Mouse (Mus musculus): Measurements from ENCODE around the gene Srebf2. TPM values are rescaled to one million over a fixed set of nuclear protein-coding genes. Genes with fewer than 3 reads are reported as not detected.
A peak's percentile ranks its signal among the peaks of the same experiment; 100 is the strongest.

The Srebf2 gene
- polyA plus RNA-seq, 2 experiments, result 29.3 to 30.8 TPM

DNA sequence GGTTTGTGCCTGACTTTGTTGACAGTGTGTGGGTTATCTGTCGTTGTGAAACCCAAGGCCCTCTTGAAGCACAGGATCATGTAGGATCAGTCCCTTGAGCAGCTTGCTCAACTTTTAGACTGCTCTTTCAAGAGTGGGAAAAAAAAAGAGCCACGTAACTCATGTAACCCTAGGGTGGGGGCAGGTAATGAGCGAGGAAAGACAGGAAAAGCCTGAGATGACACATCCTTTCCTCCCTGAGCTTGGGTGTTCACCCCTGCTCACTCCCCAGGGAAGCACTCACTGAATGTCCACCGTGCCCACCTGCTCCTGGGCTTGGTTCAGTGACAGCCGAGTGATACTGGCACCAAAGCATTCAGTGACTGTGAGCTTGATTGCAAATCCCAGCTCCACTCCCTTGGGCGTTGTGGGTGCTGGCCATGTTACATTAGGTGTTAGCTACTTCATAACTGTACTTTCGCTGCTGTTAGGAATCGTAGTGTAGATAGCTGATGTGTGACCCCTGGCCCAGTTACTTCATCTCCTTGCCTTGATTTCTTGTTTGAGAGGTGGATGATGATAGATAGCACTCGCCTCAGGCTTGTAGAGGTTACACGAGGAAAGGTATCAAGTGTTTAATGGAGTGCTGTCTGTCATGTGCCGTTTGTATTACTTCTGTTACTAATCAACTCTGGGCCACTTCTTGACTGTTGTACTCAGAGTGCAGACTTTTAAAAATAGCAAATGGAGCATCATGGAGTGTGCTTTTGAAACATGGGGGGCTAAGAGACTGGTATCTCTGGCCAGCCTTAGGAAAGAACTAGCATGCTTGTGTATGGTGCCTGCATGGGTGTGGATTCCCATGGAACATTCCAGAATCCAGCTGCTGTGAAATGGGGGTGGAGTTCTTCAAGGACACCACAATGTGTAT is 14.0 kb downstream of the Srebf2 start:
- Histone ChIP-seq H3K4me3 (ENCODE audit: insufficient read depth in 1 of 2, low read depth in 2 of 2, low read length in 2 of 2) (no peak overlapping the region), H3K4me1 (replicated peaks; ENCODE audit: control insufficient read depth in 2 of 2, insufficient read depth in 2 of 2, low read length in 1 of 2) (peaks cover 32 to 47% of the 10 kb centered on the region in 2 experiments), H3K9ac (replicated peaks) (no peak overlapping the region), H3K36me3 (replicated peaks; ENCODE audit: control insufficient read depth, insufficient read depth, low read depth) (no peaks in the 10 kb centered on the region), H3K4me2 (ENCODE audit: low read depth) (no peak overlapping the region), H3K27me3 (ENCODE audit: control insufficient read depth, insufficient read depth, low read length) (no peaks in the 10 kb centered on the region), H3K27ac (no peak overlapping the region), H3K9me3 (ENCODE audit: control insufficient read depth, low read length) (no peaks in the 10 kb centered on the region)
- no peak for ATAC-seq (ENCODE audit: insufficient read depth)
- 55% methylated on average over 11 of the region's 11 CpGs for WGBS (ENCODE audit: insufficient replicate concordance)
- no peak for DNase-seq (ENCODE audit: low read depth in 3 of 3, low spot score in 3 of 3)
- TF ChIP-seq EP300 (IDR thresholded peaks at IDR 0.05; ENCODE audit: low read depth), result no peak
- no peak for TF ChIP-seq CTCF (IDR thresholded peaks at IDR 0.05; ENCODE audit: low read depth)

DNA sequence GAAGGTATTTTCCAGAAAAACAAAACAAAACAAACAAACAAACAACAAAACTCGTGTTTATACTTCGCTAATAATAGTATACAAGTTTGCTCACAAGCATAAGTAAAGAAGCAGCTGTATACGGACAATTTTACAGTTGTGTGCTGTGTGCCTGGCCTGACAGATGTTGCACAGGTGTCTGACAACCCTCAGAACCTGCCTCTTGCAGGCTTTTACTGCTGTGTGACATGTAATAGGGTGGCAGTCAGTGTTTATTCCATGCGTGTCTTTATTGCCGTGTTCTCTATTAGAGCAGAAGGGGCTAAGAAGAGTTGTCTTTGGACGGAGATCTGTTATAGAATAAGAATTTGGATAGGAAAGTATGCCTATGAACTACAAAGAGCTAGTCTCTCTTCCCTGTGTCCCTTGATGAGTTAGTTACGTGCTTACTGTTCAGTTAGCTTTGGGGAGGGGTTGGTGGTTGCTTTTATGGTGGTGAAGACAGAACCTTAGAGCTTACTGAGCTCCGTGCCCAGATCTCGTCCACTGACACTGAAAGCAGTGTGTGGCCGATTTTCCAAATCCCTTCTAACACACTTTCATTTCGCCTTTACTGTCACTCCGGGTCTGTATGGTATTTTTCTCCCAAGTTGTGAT is 15.1 kb downstream of the Srebf2 start:
- H3K9ac ChIP-seq (replicated peaks), result no peak overlapping the region
- H3K9me3 ChIP-seq (ENCODE audit: control insufficient read depth, low read length), result no peaks in the 10 kb centered on the region
- 82% methylated on average over 12 of the region's 12 CpGs for WGBS (ENCODE audit: insufficient replicate concordance)
- H3K4me1 ChIP-seq (replicated peaks; ENCODE audit: control insufficient read depth in 2 of 2, insufficient read depth in 2 of 2, low read length in 1 of 2), result peaks cover 36 to 47% of the 10 kb centered on the region in 2 experiments
- H3K4me3 ChIP-seq (ENCODE audit: insufficient read depth in 1 of 2, low read depth in 2 of 2, low read length in 2 of 2), result no peak overlapping the region
- no peaks in the 10 kb centered on the region for H3K27me3 ChIP-seq (ENCODE audit: control insufficient read depth, insufficient read depth, low read length)
- TF ChIP-seq CTCF (IDR thresholded peaks at IDR 0.05; ENCODE audit: low read depth), result no peak
- no peak for TF ChIP-seq EP300 (IDR thresholded peaks at IDR 0.05; ENCODE audit: low read depth)
- no peaks in the 10 kb centered on the region for H3K36me3 ChIP-seq (replicated peaks; ENCODE audit: control insufficient read depth, insufficient read depth, low read depth)
- H3K4me2 ChIP-seq (ENCODE audit: low read depth), result no peak overlapping the region
- H3K27ac ChIP-seq, result no peak overlapping the region
- no peak for ATAC-seq (ENCODE audit: insufficient read depth)
- DNase-seq (ENCODE audit: low read depth in 3 of 3, low spot score in 3 of 3), result no peak

GRCm38 (mm10) chr15:82163356-82164060 is 16.5 kb downstream of the Srebf2 start:
- no peak for TF ChIP-seq EP300 (IDR thresholded peaks at IDR 0.05; ENCODE audit: low read depth)
- no peak for TF ChIP-seq CTCF (IDR thresholded peaks at IDR 0.05; ENCODE audit: low read depth)
- Histone ChIP-seq H3K27ac (peak overlapping the region; percentile 89), H3K9me3 (ENCODE audit: control insufficient read depth, low read length) (no peaks in the 10 kb centered on the region), H3K4me1 (replicated peaks; ENCODE audit: control insufficient read depth in 2 of 2, insufficient read depth in 2 of 2, low read length in 1 of 2) (peaks cover 36 to 48% of the 10 kb centered on the region in 2 experiments), H3K27me3 (ENCODE audit: control insufficient read depth, insufficient read depth, low read length) (no peaks in the 10 kb centered on the region), H3K9ac (replicated peaks) (peak overlapping the region; percentile 56), H3K4me3 (ENCODE audit: insufficient read depth in 1 of 2, low read depth in 2 of 2, low read length in 2 of 2) (no peak overlapping the region), H3K36me3 (replicated peaks; ENCODE audit: control insufficient read depth, insufficient read depth, low read depth) (no peaks in the 10 kb centered on the region), H3K4me2 (ENCODE audit: low read depth) (peak overlapping the region; percentile 57)
- DNase-seq (ENCODE audit: low read depth in 3 of 3, low spot score in 3 of 3) (no peak), ATAC-seq (ENCODE audit: insufficient read depth) (no peak)
- 70% methylated on average over 10 of the region's 10 CpGs for WGBS (ENCODE audit: insufficient replicate concordance)

- peaks cover 36 to 48% of the 10 kb centered on the region in 2 experiments for H3K4me1 ChIP-seq (replicated peaks; ENCODE audit: control insufficient read depth in 2 of 2, insufficient read depth in 2 of 2, low read length in 1 of 2)
- H3K4me2 ChIP-seq (ENCODE audit: low read depth), result peak overlapping the region; percentile 57
- peak in 1 of 3 experiments; percentile 59 for DNase-seq (ENCODE audit: low read depth in 3 of 3, low spot score in 3 of 3)
- H3K4me3 ChIP-seq (ENCODE audit: insufficient read depth in 1 of 2, low read depth in 2 of 2, low read length in 2 of 2), result no peak overlapping the region; a peak in 1 of 4 replicates
- H3K9ac ChIP-seq (replicated peaks), result peak overlapping the region; percentile 56
- ATAC-seq (ENCODE audit: insufficient read depth), result peak; percentile 73
- H3K36me3 ChIP-seq (replicated peaks; ENCODE audit: control insufficient read depth, insufficient read depth, low read depth), result no peaks in the 10 kb centered on the region
- no peaks in the 10 kb centered on the region for H3K27me3 ChIP-seq (ENCODE audit: control insufficient read depth, insufficient read depth, low read length)
- peak overlapping the region; percentile 89 for H3K27ac ChIP-seq
- H3K9me3 ChIP-seq (ENCODE audit: control insufficient read depth, low read length), result no peaks in the 10 kb centered on the region
- TF ChIP-seq CTCF (IDR thresholded peaks at IDR 0.05; ENCODE audit: low read depth) (peak; percentile 45), EP300 (IDR thresholded peaks at IDR 0.05; ENCODE audit: low read depth) (peak; percentile 42)
- 17% methylated on average over 4 of the region's 4 CpGs for WGBS (ENCODE audit: insufficient replicate concordance)
Observed at GRCm38 (mm10) chr15:82164061-82164399, 17.0 kb downstream of the Srebf2 start.
